Mouse (Mus musculus) liver, embryonic 14.5 days (tissue): ENCODE data around the gene Epm2a. TPM values are rescaled to one million over a fixed set of nuclear protein-coding genes. Genes with fewer than 3 reads are reported as not detected.

Experiments used
- ATAC-seq: fragments of 200-750 bp; cut with Nextera tagmentation; 2 replicates; pipeline ENCODE4 v1.8.0; 2017; ENCODE audit warnings: moderate number of reproducible peaks, mild to moderate bottlenecking, moderate library complexity; ENCODE audit not compliant: insufficient read depth
- DNase-seq, 3 experiments: peaks; one replicate each; pipeline ENCODE4 v3.0.0-alpha.2; 2012 to 2013; ENCODE audit warnings: low read depth in 3 of 3, low spot score in 3 of 3
- H3K27ac ChIP-seq: fragments of 300-500 bp; sonication (generic); 2 replicates; pipeline ENCODE4 v1.5.1; 2014; ENCODE audit warnings: moderate library complexity, mild to moderate bottlenecking, control low read depth, inconsistent platforms
- H3K27me3 ChIP-seq: fragments of 300-500 bp; sonication (generic); 2 replicates; pipeline ENCODE4 v1.6.1; 2014; ENCODE audit warnings: mild to moderate bottlenecking, low read length, moderate library complexity; ENCODE audit not compliant: control insufficient read depth, insufficient read depth
- H3K36me3 ChIP-seq: fragments of 300-500 bp; sonication (generic); replicated peaks from 2 replicates; pipeline ENCODE4 v1.6.1; 2014; ENCODE audit warnings: low read depth; ENCODE audit not compliant: control insufficient read depth, insufficient read depth
- H3K4me1 ChIP-seq, 2 experiments: fragments of 200-500 bp in 1 of 2; fragments of 300-500 bp in 1 of 2; sonication (generic) in 1 of 2; replicated peaks; 2 replicates each; pipeline ENCODE4 v1.6.1; 2012 to 2014; ENCODE audit warnings: antibody characterized with exemption in 1 of 2, inconsistent platforms in 1 of 2, low read length in 1 of 2; ENCODE audit not compliant: control insufficient read depth in 2 of 2, insufficient read depth in 2 of 2
- H3K4me2 ChIP-seq: fragments of 300-500 bp; sonication (generic); 2 replicates; pipeline ENCODE4 v1.6.1; 2014; ENCODE audit warnings: low read depth, mild to moderate bottlenecking, control low read depth, moderate library complexity
- H3K4me3 ChIP-seq, 2 experiments: fragments of 200-500 bp in 1 of 2; fragments of 300-500 bp in 1 of 2; sonication (generic) in 1 of 2; 2 replicates each; pipeline ENCODE4 v1.5.1; 2012 to 2014; ENCODE audit warnings: low read depth in 2 of 2, low read length in 2 of 2, mild to moderate bottlenecking in 2 of 2, control low read depth in 1 of 2, inconsistent platforms in 1 of 2, moderate library complexity in 1 of 2; ENCODE audit not compliant: insufficient read depth in 1 of 2
- H3K9ac ChIP-seq: fragments of 300-500 bp; sonication (generic); replicated peaks from 2 replicates; pipeline ENCODE4 v1.6.1; 2014; ENCODE audit warnings: mild to moderate bottlenecking, control low read depth, moderate library complexity
- H3K9me3 ChIP-seq: fragments of 300-500 bp; sonication (generic); 2 replicates; pipeline ENCODE4 v1.6.1; 2016; ENCODE audit warnings: low read length, mixed read lengths; ENCODE audit not compliant: control insufficient read depth
- CTCF ChIP-seq: IDR thresholded peaks from 2 replicates; pipeline ENCODE4 v1.5.1; 2016; ENCODE audit warnings: antibody characterized with exemption, low read depth, control low read depth
- EP300 ChIP-seq: IDR thresholded peaks from 2 replicates; pipeline ENCODE4 v1.6.1; 2016; ENCODE audit warnings: antibody characterized with exemption, low read depth
- WGBS: fragments of 180-500 bp; shearing (Covaris S2); extraction: QIAGEN DNeasy Blood & Tissue Kit; methylation state at CpG from one replicate; pipeline ENCODE4 v1.1.7; 2014; ENCODE audit not compliant: insufficient replicate concordance; 5-methylcytosine and 5-hydroxymethylcytosine counted together
- polyA plus RNA-seq, 2 experiments: library from polyadenylated mRNA; depleted of rRNA in 1 of 2; stranded (reverse) in 1 of 2; unstranded in 1 of 2; fragments of >200 nt; fragmentation: Nextera tagmentation in 1 of 2; extraction: Ambion mirVana in 1 of 2; gene quantifications; 2 replicates each; pipeline versions ENCODE4 v1.2.1 to v1.2.3; 2012 to 2014

Gene Epm2a
- 0.22 and 0.26 TPM in 2 replicates for polyA plus RNA-seq (2012; rRNA removed)
- 0.05 and 0.16 TPM in 2 replicates for polyA plus RNA-seq (2014; fragmentation: Nextera tagmentation; extraction: Ambion mirVana)

DNA sequence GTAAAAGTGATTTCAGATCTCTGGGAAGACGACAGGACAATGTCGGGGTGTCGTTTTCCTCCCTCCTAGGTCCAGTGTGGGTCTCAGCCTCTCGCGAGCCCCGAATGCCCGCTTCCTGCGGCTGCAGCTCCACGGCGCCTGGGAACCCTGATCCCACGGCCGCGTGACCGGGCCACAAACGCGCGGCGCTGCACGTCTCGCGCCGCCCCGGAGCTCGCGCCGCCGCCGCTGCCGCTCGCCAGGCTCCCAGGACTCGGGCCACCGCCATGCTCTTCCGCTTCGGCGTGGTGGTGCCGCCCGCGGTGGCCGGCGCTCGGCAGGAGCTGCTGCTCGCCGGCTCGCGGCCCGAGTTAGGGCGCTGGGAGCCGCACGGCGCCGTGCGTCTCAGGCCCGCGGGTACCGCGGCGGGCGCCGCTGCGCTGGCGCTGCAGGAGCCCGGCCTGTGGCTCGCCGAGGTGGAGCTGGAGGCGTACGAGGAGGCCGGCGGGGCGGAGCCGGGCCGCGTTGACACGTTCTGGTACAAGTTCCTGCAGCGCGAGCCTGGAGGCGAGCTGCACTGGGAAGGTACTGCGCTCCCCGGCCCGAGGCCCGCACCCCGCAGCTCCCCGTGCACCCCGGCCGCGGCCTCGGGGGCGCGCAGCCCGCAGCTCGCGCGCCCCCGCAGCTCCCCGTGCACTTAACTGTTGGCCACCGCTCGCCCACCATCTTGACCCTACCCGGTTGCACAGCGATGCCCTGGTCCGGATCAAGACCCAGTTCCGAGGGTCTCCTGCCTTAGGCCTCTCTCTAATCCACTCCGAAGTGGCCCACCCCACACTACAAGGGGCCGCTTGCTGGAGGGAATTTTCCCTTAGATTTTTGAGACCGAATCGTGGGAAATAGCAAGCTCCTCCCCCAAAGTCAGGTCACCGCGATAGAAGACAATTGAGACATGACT, at the start of gene Epm2a:
Gene Epm2a (plus strand): TSS at position 200 of the 937 bp plus-strand sequence.
- DNase-seq (peak; percentile 46 to 56 (median 49)), ATAC-seq (peak; percentile 95)
- no peaks in the 10 kb centered on the region for H3K36me3 ChIP-seq
- under 1% methylated on average over 96 of the region's 106 CpGs for WGBS
- peaks cover 0 to 3% of the 10 kb centered on the region in 2 experiments; a peak in 1 of 4 replicates for H3K4me1 ChIP-seq
- TF ChIP-seq CTCF (no peak), EP300 (no peak)
- peak within 1 kb of the TSS; percentile 62 to 87 for H3K4me3 ChIP-seq
- no peaks in the 10 kb centered on the region for H3K9me3 ChIP-seq
- H3K4me2 ChIP-seq = peak within 1 kb of the TSS; percentile 81
- no peaks in the 10 kb centered on the region for H3K27me3 ChIP-seq
- peak within 1 kb of the TSS; percentile 62 for H3K9ac ChIP-seq
- no peak within 1 kb of the TSS; the same call in 1 of the 2 replicates for H3K27ac ChIP-seq

DNA sequence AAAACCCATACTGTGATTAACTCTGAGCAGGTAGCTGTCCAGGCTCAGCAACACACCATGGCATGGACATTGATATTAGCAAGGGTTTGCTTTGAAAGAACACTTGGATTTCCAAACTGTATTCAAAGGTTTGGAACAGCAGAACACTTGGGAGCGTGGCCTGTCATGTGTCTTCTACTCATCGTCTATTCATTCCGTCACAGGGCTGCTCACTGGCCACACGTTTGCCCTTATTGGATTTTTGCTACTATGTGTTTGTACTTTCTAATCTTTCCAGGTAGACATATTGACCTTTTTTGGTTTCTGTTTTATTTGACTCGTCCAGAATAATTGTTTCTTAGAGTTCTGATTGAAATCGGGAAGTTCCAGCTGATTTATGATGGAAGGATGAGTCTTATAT, 44.8 kb upstream of the Epm2a start:
- Histone ChIP-seq H3K4me2 (no peak overlapping the region), H3K27ac (no peak overlapping the region), H3K4me1 (no peaks in the 10 kb centered on the region), H3K9ac (no peak overlapping the region), H3K36me3 (peaks cover 36% of the 10 kb centered on the region), H3K4me3 (no peak overlapping the region), H3K9me3 (no peaks in the 10 kb centered on the region), H3K27me3 (no peaks in the 10 kb centered on the region)
- TF ChIP-seq CTCF (no peak), EP300 (no peak)
- WGBS = 82% methylated on average over 6 of the region's 6 CpGs
- DNase-seq (no peak), ATAC-seq (no peak)

DNA sequence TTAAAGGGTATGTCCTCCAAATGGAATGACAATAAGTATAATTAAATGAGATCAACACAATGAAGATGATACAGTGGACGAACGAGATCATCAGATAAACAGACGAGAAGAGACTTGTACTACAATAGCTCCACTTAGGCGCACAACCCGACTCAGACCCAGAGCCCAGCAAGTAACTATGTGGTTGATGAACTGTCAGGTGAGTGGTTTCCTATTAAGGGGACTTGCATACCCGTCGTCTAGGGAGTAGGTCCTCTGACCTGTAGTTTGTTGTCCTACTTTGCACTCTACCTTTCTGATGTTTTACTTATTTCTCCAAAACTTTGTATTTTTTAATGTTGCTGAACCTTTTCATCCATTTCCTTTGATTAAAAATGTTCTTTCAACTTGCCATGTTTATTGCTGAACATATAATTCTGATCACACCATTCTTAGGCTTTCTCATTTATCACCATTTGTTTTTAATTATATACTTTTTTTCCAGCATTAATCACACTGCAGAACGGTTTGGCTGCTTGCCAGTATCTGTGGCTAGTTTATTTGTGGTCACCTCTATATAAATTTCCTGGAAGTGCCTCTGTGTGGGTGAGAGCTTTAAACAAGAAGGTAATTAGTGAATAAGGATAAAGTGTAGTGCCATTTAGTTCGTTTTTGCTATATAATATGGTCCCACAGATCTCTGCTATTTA, 37.7 kb upstream of the Epm2a start:
- DNase-seq (no peak), ATAC-seq (no peak)
- Histone ChIP-seq H3K4me2 (no peak overlapping the region), H3K9ac (no peak overlapping the region), H3K27me3 (no peaks in the 10 kb centered on the region), H3K4me1 (peaks cover 2 to 4% of the 10 kb centered on the region in 2 experiments; a peak in 1 of 4 replicates), H3K9me3 (no peaks in the 10 kb centered on the region), H3K4me3 (no peak overlapping the region), H3K27ac (no peak overlapping the region), H3K36me3 (peaks cover under 1% of the 10 kb centered on the region)
- TF ChIP-seq EP300 (no peak), CTCF (no peak)
- WGBS = 70% methylated on average over 9 of the region's 9 CpGs

DNA sequence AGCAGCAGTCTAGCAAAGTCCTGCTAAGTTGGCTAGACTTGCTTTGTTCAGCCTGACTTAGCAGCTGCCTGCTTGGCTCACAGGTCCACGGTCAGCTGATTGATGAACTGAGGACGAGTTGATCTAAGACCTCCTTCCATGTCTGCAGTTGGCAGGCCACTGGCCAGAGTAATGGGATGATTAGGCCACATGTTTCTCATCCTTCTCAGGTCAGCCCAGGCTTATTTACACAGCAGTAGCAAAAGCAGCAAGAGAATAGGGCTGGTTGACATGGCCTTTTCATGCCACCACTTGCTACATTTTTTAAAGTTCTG, 37.2 kb upstream of the Epm2a start:
- no peak overlapping the region for H3K4me3 ChIP-seq
- ATAC-seq = no peak
- H3K36me3 ChIP-seq = no peaks in the 10 kb centered on the region
- H3K27ac ChIP-seq = no peak overlapping the region
- H3K27me3 ChIP-seq = no peaks in the 10 kb centered on the region
- no peaks in the 10 kb centered on the region for H3K9me3 ChIP-seq
- TF ChIP-seq EP300 (no peak), CTCF (no peak)
- H3K4me1 ChIP-seq = peaks cover 4 to 6% of the 10 kb centered on the region in 2 experiments; a peak in 1 of 4 replicates
- no peak for DNase-seq
- no peak overlapping the region for H3K4me2 ChIP-seq
- WGBS = 59% methylated on average over 2 of the region's 2 CpGs
- no peak overlapping the region for H3K9ac ChIP-seq

- Histone ChIP-seq H3K27ac (no peak overlapping the region), H3K4me3 (no peak overlapping the region), H3K4me2 (no peak overlapping the region), H3K4me1 (peaks cover 6 to 7% of the 10 kb centered on the region in 2 experiments; a peak in 1 of 4 replicates), H3K9me3 (no peaks in the 10 kb centered on the region), H3K27me3 (no peaks in the 10 kb centered on the region), H3K9ac (no peak overlapping the region), H3K36me3 (no peaks in the 10 kb centered on the region)
- 83% methylated on average over 1 of the region's 1 CpGs for WGBS
- DNase-seq = no peak
- no peak for TF ChIP-seq CTCF
- no peak for ATAC-seq
These were observed 33.3 kb upstream of the Epm2a start for GRCm38 (mm10) chr10:11309866-11310265.
